Mouse (Mus musculus) skeletal muscle tissue, adult 2 months (tissue): ENCODE data around the gene Tbc1d32.
"Not testable (repeated sequence)": the region's sequence is repeated elsewhere in the genome, so short reads cannot be mapped to it uniquely, and the experiment has no call there.

Source experiments
- DNase-seq: peaks from one replicate; pipeline ENCODE4 v3.0.0-alpha.2; 2012; ENCODE audit warnings: low read depth, low spot score

Gene Tbc1d32

GRCm38 (mm10) chr10:56228568-56229209 lies at the start of gene Tbc1d32:
TSS of gene Tbc1d32 (minus strand) at chr10:56228689.
- DNase-seq = peak; percentile 87

GRCm38 (mm10) chr10:56227771-56228275 lies 666 bp downstream of the Tbc1d32 start:
- DNase-seq = no peak

DNA sequence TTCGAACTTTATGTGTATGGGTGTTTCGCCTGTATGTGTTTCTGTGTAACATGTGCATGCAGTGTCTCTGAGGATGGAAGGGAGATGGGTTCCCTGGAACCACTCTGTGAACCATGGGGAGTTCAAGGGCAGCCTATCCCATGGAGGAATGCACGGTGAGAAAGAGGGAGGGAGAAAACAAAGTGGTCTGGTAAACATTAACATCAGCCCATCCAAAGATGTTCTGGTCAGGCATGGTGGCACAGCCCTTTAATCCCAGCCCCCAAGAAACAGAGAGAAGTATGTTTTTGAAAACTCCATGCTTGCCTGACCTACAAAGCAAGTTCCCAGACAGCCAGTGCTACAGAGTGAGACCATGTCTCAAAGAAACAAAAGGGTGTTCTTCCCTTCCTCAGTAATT lies 12.7 kb downstream of the Tbc1d32 start:
- DNase-seq = no peak

DNA sequence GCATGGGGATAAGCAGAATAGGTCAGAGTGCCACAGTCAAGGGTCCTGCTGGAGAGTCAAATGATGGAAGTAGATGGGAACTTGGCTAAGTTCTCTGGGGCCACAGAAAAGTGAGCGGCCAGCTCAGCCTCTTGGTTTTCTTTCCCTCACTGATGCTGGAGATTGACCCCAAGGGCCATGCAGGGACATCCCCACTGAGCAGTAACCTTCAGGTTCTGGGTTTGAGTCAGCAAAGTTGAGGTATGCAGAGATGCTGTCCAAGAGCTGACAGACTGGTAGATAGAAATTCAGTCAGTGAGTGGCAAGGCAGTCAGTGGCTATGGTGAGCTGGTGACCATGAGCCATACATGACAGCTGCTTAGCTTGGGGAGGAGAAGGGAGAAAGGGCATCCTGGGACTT lies 18.1 kb downstream of the Tbc1d32 start:
- no peak for DNase-seq

GRCm38 (mm10) chr10:56206802-56207404 lies 21.6 kb downstream of the Tbc1d32 start:
- DNase-seq = no peak

DNA sequence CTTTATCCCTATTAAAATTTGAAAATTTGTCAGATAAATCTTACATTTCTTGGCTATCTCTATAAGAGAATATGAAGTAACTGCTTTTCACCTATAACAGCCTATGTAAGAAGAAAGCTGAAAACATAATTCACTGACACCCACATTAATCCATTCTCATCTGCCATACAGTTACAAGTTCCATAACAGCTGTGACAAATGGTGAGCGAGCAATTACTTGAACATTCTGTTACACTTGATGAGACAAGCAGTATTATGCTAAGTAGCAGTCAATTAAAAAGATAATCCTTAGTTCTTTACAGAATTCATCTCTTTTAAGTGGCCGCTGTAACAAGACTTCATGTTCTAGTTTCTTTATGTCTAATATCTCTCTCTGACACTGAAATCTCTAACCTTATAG lies 24.1 kb downstream of the Tbc1d32 start:
- DNase-seq = no peak

- no peak for DNase-seq
Measured at GRCm38 (mm10) chr10:56199902-56200301, 28.6 kb downstream of the Tbc1d32 start.

DNA sequence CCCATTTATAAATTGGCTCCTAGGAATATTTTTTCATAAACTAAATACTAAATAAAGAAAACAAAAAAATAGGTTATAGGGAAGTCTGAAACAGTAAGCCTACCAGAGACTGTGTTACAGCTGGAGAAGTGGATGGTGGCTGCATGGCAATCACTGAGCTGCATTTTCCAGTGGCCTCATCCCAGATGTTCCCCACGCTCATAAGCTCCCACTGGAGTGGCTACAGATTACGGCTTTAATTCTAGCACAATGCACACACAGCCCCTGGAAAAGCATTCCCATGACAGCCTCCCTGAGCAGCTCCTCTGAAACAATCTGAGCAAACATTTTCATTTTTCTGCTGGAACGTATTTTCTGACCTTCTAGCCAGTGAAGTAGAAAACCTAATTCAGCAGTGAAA lies 29.8 kb downstream of the Tbc1d32 start:
- DNase-seq = no peak

GRCm38 (mm10) chr10:56194310-56194709 lies 34.2 kb downstream of the Tbc1d32 start:
- no peak for DNase-seq

DNA sequence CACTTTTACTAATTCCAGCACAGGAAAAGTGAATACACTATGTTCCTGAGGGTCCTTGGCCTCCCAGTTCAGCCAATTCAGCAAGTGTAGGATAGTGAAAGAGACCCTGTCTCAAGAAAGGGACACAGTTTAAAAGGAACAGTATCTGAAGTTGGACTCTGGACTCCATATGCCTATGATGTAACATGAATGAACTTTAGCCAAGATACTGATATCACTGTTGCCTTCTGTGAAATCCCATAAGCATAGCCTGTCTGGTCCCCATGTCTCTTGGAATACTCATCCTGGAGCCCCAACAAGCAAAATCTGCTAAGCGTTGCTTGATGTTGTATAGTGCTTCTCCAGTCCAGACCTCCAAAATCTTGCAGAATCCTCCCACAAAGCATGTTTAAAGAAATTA lies 46.8 kb downstream of the Tbc1d32 start:
- DNase-seq = no peak

- no peak for DNase-seq
Measured at GRCm38 (mm10) chr10:56173184-56173583, 55.3 kb downstream of the Tbc1d32 start.

DNA sequence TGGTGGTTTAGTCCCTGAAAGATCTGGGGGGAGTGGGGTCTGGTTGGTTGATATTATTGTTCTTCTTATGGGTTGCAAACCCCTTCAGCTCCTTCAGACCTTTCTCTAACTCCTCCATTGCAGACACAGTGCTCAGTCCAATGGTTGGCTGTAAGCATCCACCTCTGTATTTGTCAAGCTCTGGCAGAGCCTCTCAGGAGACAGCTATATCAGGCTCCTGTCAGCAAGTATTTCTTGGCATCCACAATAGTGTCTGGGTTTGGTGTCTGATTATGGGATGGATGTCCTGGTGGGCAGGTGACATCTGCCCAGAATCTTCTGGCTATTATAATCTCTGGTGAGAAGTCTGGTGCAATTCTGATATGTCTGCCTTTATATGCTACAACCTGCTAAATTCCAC lies 60.8 kb downstream of the Tbc1d32 start:
- DNase-seq = not testable (repeated sequence)

DNA sequence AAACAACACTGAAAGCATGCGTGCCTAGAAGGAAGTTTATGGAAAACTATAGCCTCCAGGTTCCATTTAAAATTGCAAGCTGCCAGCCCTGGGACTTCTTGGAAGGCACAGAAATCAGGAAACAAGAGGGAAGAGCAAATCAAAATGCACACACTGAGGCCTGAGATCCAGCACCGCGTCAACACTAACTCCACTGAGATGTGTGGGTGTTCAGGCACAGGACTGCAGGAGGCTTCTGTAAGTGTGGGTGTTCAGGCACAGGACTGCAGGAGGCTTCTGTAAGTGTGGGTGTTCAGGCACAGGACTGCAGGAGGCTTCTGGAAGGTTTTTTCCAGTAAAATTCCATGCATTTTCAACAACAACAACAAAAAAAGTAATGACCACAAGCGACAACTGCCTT lies 62.7 kb downstream of the Tbc1d32 start:
- DNase-seq = no peak

GRCm38 (mm10) chr10:56164411-56164810 lies 64.1 kb downstream of the Tbc1d32 start:
- DNase-seq = no peak

DNA sequence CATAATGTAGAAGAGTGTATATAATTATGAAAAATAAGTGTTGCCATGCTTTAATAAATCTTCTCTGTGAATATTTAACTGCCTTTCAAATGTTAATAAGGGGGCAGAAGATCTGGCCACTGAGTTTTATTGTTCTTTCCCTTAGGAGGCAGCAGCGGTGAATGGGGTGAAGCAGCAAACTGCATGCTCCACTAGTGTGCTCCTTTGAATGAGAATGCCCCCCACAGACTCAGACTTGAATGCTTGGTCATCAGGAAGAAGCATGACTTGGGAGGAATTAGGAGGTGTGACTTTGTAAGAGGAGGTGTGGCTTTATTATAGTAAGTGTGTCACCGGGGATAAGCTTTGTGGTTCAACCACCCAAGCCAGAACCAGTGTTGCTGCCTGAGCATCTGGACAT lies 69.7 kb downstream of the Tbc1d32 start:
- no peak for DNase-seq

- DNase-seq = no peak
Measured at GRCm38 (mm10) chr10:56158207-56158606, 70.3 kb downstream of the Tbc1d32 start.

DNA sequence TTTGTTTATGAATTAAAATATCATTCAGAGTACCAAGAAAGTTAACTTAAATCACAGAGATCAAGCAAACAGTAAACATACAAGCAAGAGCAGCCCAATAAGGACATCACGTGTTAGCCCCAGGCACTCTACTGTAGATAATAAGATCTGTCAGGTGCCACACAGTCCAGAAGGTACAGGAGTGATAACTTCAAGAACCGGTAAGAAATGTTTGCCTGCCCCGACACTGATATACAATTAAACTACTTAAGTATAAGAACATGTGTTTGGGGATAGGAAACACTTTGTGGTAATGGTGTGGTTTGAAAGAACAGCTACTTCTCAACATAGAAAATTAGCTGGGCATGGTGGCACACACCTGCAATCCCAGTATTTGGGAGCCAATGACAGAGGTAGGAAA lies 71.5 kb downstream of the Tbc1d32 start:
- DNase-seq = no peak

- DNase-seq = no peak
Measured at GRCm38 (mm10) chr10:56148920-56149319, 79.6 kb downstream of the Tbc1d32 start.

- DNase-seq = no peak
Measured at GRCm38 (mm10) chr10:56137191-56137590, 91.3 kb downstream of the Tbc1d32 start.

GRCm38 (mm10) chr10:56129642-56130041 lies 98.8 kb downstream of the Tbc1d32 start:
- no peak for DNase-seq

GRCm38 (mm10) chr10:56126972-56127371 lies 101.5 kb downstream of the Tbc1d32 start:
- DNase-seq = no peak

- no peak for DNase-seq
Measured at GRCm38 (mm10) chr10:56115636-56116180, 112.8 kb downstream of the Tbc1d32 start.
